8 mouse cellular contexts compared by ENCODE assay signal in genomic region chr16:32683343-32683742, GRCm38 (mm10). TPM values are rescaled to one million over a fixed set of nuclear protein-coding genes. Genes with fewer than 3 reads are reported as not detected.
DNase-seq lines count a peak whose midpoint lies in the region; ATAC-seq lines count a peak whose summit lies in the region.

No protein-coding gene starts in this region.

- WGBS in forebrain, embryonic 15.5 days, result 52% methylated on average over 5 of the region's 5 CpGs
- 49% methylated on average over 5 of the region's 5 CpGs for WGBS in liver, embryonic 13.5 days (ENCODE audit: insufficient replicate concordance)

- DNase-seq in gastrocnemius, adult 18-20 months (ENCODE audit: low spot score), result peak; percentile 59
- DNase-seq in gastrocnemius, postnatal 10 days, result no peak
- DNase-seq in 416B (ENCODE audit: low read depth), result peak; percentile 75
- DNase-seq in liver, embryonic 13.5 days, result no peak
- peak; percentile 75 for DNase-seq in retina, embryonic 14.5 days (ENCODE audit: low spot score)
- DNase-seq in ovary, adult 18-20 months (ENCODE audit: low spot score), result no peak

- peak; percentile 64 for ATAC-seq in activated CD4-positive, CD25-positive, alpha-beta regulatory T cell, adult 4 months
- ATAC-seq in forebrain, embryonic 15.5 days (replicated peaks), result peak; percentile 68
- peak; percentile 44; the same call in 1 of the 2 replicates for ATAC-seq in liver, embryonic 13.5 days (ENCODE audit: low read depth)

- no peaks in the 10 kb centered on the region for H3K9me3 ChIP-seq in forebrain, embryonic 15.5 days
- H3K9me3 ChIP-seq in liver, embryonic 13.5 days (replicated peaks), result no peaks in the 10 kb centered on the region

- no peaks in the 10 kb centered on the region for H3K4me1 ChIP-seq in forebrain, embryonic 15.5 days
- H3K4me1 ChIP-seq in liver, embryonic 13.5 days (replicated peaks), result peaks cover 8% of the 10 kb centered on the region; the same call in 1 of the 2 replicates

- H3K27me3 ChIP-seq in forebrain, embryonic 15.5 days, result no peaks in the 10 kb centered on the region
- H3K27me3 ChIP-seq in liver, embryonic 13.5 days, result no peaks in the 10 kb centered on the region

- no peak overlapping the region for H3K4me3 ChIP-seq in forebrain, embryonic 15.5 days
- no peak overlapping the region for H3K4me3 ChIP-seq in liver, embryonic 13.5 days (replicated peaks)

- H3K27ac ChIP-seq in forebrain, embryonic 15.5 days (replicated peaks), result no peak overlapping the region
- H3K27ac ChIP-seq in liver, embryonic 13.5 days, result no peak overlapping the region

- peaks cover 27% of the 10 kb centered on the region for H3K36me3 ChIP-seq in forebrain, embryonic 15.5 days
- H3K36me3 ChIP-seq in liver, embryonic 13.5 days, result peaks cover 36% of the 10 kb centered on the region

- H3K4me2 ChIP-seq in forebrain, embryonic 15.5 days (replicated peaks), result no peak overlapping the region
- H3K4me2 ChIP-seq in liver, embryonic 13.5 days, result no peak overlapping the region

- H3K9ac ChIP-seq in forebrain, embryonic 15.5 days (replicated peaks), result no peak overlapping the region
- no peak overlapping the region for H3K9ac ChIP-seq in liver, embryonic 13.5 days

RNA-seq across cellular contexts. Expression of gene Tnk2, which starts 39.7 kb away (rescaled TPM):
- total RNA-seq in gastrocnemius, adult 18-20 months (2021), result 10 to 100 TPM; 44.9 to 46.5 TPM
- total RNA-seq in gastrocnemius, postnatal 10 days (2021), result 10 to 100 TPM; 51.6 to 82.2 TPM
- 10 to 100 TPM in 1 of 2 experiments, 1 to 10 TPM in 1; 5.6 to 10.3 TPM for polyA plus RNA-seq in activated CD4-positive, CD25-positive, alpha-beta regulatory T cell, adult 4 months (2017; shearing (Covaris generic))
- polyA plus RNA-seq in forebrain, embryonic 15.5 days (2015; fragmentation: Nextera tagmentation; extraction: Ambion mirVana), result 16.0 and 20.4 TPM in 2 replicates
- 4.2 and 4.9 TPM in 2 replicates for polyA plus RNA-seq in liver, embryonic 13.5 days (2015; fragmentation: Nextera tagmentation; extraction: Ambion mirVana)

RNA-seq across cellular contexts. Expression of gene Muc4, which starts 52.3 kb away (rescaled TPM):
- total RNA-seq in gastrocnemius, adult 18-20 months (2021), result under 1 TPM; 0.02 to 0.41 TPM
- under 1 TPM; 0.07 to 0.47 TPM for total RNA-seq in gastrocnemius, postnatal 10 days (2021)
- not detected for polyA plus RNA-seq in activated CD4-positive, CD25-positive, alpha-beta regulatory T cell, adult 4 months (2017; shearing (Covaris generic))
- polyA plus RNA-seq in forebrain, embryonic 15.5 days (2015; fragmentation: Nextera tagmentation; extraction: Ambion mirVana), result not detected in 2 replicates
- 0.54 and 0.67 TPM in 2 replicates for polyA plus RNA-seq in liver, embryonic 13.5 days (2015; fragmentation: Nextera tagmentation; extraction: Ambion mirVana)

Comparison
In these comparisons a context has a peak if more than half of its experiments do, and no peak if none do; other contexts are left out.
1. DNase-seq: peak in gastrocnemius, adult 18-20 months (single experiment), 416B (single experiment) and retina, embryonic 14.5 days (single experiment); none in gastrocnemius, postnatal 10 days (single experiment), liver, embryonic 13.5 days (single experiment) and ovary, adult 18-20 months (single experiment).
2. Peak in every context shown above with its lines, with median percentiles within 50 percentile points of each other: ATAC-seq.